Mouse (Mus musculus) midbrain, embryonic 16.5 days (tissue): Measurements from ENCODE around the gene Jaml. TPM values are rescaled to one million over a fixed set of nuclear protein-coding genes. Genes with fewer than 3 reads are reported as not detected.
"Not testable (repeated sequence)": the region's sequence is repeated elsewhere in the genome, so short reads cannot be mapped to it uniquely, and the experiment has no call there.

ENCODE experiments used
- ATAC-seq: fragments of 200-750 bp; cut with Nextera tagmentation; 2 replicates; pipeline ENCODE4 v1.8.0; 2017; ENCODE audit warnings: moderate TSS enrichment
- H3K27ac ChIP-seq: fragments of 300-500 bp; sonication (generic); 2 replicates; pipeline ENCODE4 v1.5.1; 2014; ENCODE audit warnings: mild to moderate bottlenecking, low read length, mixed read lengths
- H3K27me3 ChIP-seq: fragments of 300-500 bp; sonication (generic); 2 replicates; pipeline ENCODE4 v1.6.1; 2014; ENCODE audit warnings: low read depth, low read length, mixed read lengths; ENCODE audit not compliant: control insufficient read depth, insufficient read depth
- H3K36me3 ChIP-seq: fragments of 300-500 bp; sonication (generic); 2 replicates; pipeline ENCODE4 v1.6.1; 2014; ENCODE audit warnings: mild to moderate bottlenecking, low read length, moderate library complexity, mixed read lengths; ENCODE audit not compliant: control insufficient read depth, insufficient read depth
- H3K4me1 ChIP-seq: fragments of 300-500 bp; sonication (generic); 2 replicates; pipeline ENCODE4 v1.6.1; 2014; ENCODE audit warnings: mild to moderate bottlenecking, low read length, mixed read lengths; ENCODE audit not compliant: control insufficient read depth, insufficient read depth
- H3K4me2 ChIP-seq: fragments of 300-500 bp; sonication (generic); 2 replicates; pipeline ENCODE4 v1.6.1; 2014; ENCODE audit warnings: mild to moderate bottlenecking, low read length, mixed read lengths
- H3K4me3 ChIP-seq: fragments of 300-500 bp; sonication (generic); 2 replicates; pipeline ENCODE4 v1.5.1; 2014; ENCODE audit warnings: low read depth, mild to moderate bottlenecking, low read length, moderate library complexity, mixed read lengths
- H3K9ac ChIP-seq: fragments of 300-500 bp; sonication (generic); 2 replicates; pipeline ENCODE4 v1.6.1; 2014; ENCODE audit warnings: low read depth, low read length, mixed read lengths
- H3K9me3 ChIP-seq: fragments of 300-500 bp; sonication (generic); replicated peaks from 2 replicates; pipeline ENCODE4 v1.6.1; 2014; ENCODE audit warnings: mild to moderate bottlenecking, low read length, mixed read lengths; ENCODE audit not compliant: control insufficient read depth, poor library complexity, severe bottlenecking
- WGBS: fragments of 180-500 bp; shearing (Covaris S2); extraction: QIAGEN DNeasy Blood & Tissue Kit; methylation state at CpG from one replicate; pipeline ENCODE4 v1.1.7; 2014; 5-methylcytosine and 5-hydroxymethylcytosine counted together
- polyA plus RNA-seq: library from polyadenylated mRNA; unstranded; fragments of >200 nt; fragmentation: Nextera tagmentation; extraction: Ambion mirVana; gene quantifications from 2 replicates; pipeline ENCODE4 v1.2.1, GENCODE M21; 2015

Jaml gene
- 0.29 and 0.32 TPM in 2 replicates for polyA plus RNA-seq

GRCm38 (mm10) chr9:45079011-45079410, at the start of gene Jaml:
Gene Jaml, plus strand, starts transcription at chr9:45079183.
- H3K4me3 ChIP-seq = no peak within 1 kb of the TSS
- WGBS = 84% methylated on average over 5 of the region's 5 CpGs
- no peaks in the 10 kb centered on the region for H3K27me3 ChIP-seq
- H3K9ac ChIP-seq = no peak within 1 kb of the TSS
- H3K9me3 ChIP-seq = no peaks in the 10 kb centered on the region
- H3K4me2 ChIP-seq = no peak within 1 kb of the TSS
- no peaks in the 10 kb centered on the region for H3K36me3 ChIP-seq
- no peaks in the 10 kb centered on the region for H3K4me1 ChIP-seq
- no peak within 1 kb of the TSS for H3K27ac ChIP-seq
- no peak for ATAC-seq

DNA sequence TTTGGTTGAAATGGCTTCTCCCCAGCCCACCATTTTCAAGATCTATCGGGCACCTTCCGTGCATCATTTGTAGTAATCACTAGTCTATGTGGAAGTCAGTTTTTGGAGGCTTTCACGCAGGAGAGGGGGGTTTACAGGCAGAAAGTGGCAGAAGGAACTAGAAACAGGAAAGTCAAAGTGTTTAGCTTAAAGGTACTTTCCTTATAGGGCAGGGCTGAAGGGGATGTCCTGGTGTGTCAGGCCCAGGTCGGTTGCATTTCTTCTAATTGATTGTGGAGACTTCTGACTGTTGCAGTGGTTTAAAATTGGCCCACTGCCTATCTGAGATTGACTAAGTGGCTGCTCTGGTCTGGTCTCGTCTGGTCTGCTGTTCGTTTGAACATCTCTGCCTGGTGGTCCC, 48.6 kb upstream of the Jaml start:
- 75% methylated on average over 6 of the region's 6 CpGs for WGBS
- no peak overlapping the region for H3K4me2 ChIP-seq
- no peak overlapping the region for H3K27ac ChIP-seq
- no peaks in the 10 kb centered on the region for H3K9me3 ChIP-seq
- H3K36me3 ChIP-seq = no peaks in the 10 kb centered on the region
- no peaks in the 10 kb centered on the region for H3K4me1 ChIP-seq
- ATAC-seq = no peak
- peaks cover 2% of the 10 kb centered on the region; the same call in 1 of the 2 replicates for H3K27me3 ChIP-seq
- H3K4me3 ChIP-seq = no peak overlapping the region
- H3K9ac ChIP-seq = no peak overlapping the region

DNA sequence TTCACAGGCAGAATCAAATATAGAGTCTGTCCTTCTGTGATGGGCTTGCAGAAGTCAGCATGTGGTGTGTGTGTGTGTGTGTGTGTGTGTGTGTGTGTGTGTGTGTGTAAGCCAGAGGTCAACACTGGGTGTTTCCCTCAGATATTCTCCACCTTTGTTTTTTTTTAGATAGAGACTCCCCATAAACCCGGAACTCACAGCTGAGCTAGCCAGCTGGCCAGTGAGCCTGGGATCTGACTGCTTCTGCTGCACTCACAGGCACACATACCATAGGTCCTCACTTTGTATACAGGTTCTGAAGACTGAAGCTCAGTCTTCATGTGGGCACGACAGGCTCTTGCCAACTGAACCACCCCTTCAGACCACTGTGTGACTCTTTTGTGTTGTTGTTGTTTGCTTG, 46.7 kb upstream of the Jaml start:
- no peak overlapping the region for H3K4me3 ChIP-seq
- H3K9me3 ChIP-seq = no peaks in the 10 kb centered on the region
- H3K36me3 ChIP-seq = no peaks in the 10 kb centered on the region
- H3K9ac ChIP-seq = no peak overlapping the region
- WGBS = 81% methylated on average over 2 of the region's 2 CpGs
- no peak overlapping the region for H3K4me2 ChIP-seq
- H3K27ac ChIP-seq = no peak overlapping the region
- H3K27me3 ChIP-seq = peaks cover under 1% of the 10 kb centered on the region; the same call in 1 of the 2 replicates
- H3K4me1 ChIP-seq = no peaks in the 10 kb centered on the region
- no peak for ATAC-seq

DNA sequence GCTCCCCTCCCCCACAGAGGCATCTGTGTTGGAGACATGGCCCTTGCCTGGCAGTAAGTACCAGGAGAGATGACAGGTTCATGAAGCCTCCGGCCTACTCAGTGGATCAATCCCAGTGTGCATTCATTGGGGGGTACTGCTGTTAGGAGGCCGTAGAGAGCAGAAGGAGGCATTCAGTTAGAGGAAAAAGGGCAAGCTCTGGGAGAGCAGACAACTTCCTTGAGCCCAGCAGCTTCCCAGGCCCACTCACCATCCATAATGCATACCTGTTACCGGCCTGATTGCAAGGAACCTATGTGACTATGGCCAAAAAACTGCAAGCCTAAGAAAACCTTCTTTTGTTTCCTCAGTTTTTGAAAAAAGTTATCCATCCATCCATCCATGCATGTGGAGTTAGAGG, 44.5 kb upstream of the Jaml start:
- Histone ChIP-seq H3K9me3 (no peaks in the 10 kb centered on the region), H3K4me3 (no peak overlapping the region), H3K4me1 (no peaks in the 10 kb centered on the region), H3K27ac (no peak overlapping the region), H3K9ac (no peak overlapping the region), H3K36me3 (no peaks in the 10 kb centered on the region), H3K4me2 (no peak overlapping the region), H3K27me3 (peaks cover 10% of the 10 kb centered on the region; the same call in 1 of the 2 replicates)
- WGBS = 85% methylated on average over 3 of the region's 3 CpGs
- ATAC-seq = no peak

- H3K27me3 ChIP-seq = peaks cover 38% of the 10 kb centered on the region
- ATAC-seq, H3K27ac ChIP-seq, H3K36me3 ChIP-seq, H3K4me3 ChIP-seq, H3K4me1 ChIP-seq, H3K9ac ChIP-seq, H3K4me2 ChIP-seq, H3K9me3 ChIP-seq: not testable (repeated sequence)
- WGBS = 86% methylated on average over 1 of the region's 1 CpGs
These were observed 41.2 kb upstream of the Jaml start for GRCm38 (mm10) chr9:45037803-45038202.

DNA sequence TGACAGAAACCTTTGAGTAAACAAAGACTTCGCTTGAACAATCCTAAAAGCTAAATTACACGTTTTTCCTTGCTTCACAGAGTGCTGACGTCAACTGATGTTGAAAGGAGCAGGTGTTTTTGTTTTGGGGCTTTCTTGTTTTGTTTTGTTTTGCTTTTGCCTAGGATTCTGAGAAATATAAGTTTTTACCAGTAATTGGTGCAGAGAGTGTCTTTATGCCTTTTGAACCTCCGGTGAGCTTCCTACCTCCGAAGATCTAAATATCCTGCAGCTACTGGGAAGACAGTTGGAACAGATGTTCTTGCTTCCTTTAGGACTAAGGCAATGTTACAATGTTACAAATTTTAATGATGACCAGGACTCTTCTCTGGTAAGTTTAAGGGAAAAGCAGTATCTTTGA, 39.5 kb upstream of the Jaml start, which contains the start of gene Mpzl2:
Mpzl2 (plus strand) TSS at position 301 of the 400 bp plus-strand sequence.
- H3K9me3 ChIP-seq = no peaks in the 10 kb centered on the region
- peak within 1 kb of the TSS; percentile 12; the same call in 1 of the 2 replicates for H3K4me2 ChIP-seq

DNA sequence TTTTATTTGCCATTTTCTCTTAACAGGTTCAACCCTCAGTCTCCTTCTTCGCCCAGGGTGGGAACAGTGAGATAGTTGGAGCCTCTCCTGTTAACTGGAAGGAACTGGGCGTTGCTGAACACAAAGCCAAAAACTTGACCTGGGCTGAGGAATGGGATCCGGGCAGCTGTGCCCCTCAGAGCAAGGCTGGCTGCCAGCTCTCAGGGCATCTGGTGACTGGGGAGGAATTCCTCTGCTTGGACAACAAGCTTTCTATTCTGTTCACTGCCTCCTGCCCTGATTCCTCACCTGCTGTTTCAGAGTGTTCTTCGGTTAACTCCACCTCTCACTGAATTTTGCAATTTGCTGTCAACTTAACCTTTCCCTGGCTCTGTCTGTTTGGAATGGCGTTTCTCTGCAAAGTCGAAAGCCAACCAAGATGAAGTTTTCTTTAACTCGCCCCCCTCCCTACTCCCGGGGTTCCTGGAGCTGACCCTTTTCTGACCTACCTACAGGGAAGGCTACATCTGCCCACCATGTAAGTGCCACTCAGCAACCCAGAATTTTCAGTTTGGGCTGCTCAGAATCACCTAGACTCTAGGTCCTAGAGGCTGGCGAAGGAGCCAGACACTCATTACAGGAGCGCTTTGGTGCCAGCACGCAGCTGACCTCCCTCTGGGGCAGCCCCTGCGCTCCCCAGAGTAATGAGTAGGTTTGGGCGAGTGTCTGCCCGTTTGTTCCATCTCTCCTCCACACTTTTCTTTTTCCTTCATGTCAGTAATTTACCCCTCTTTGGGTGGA, 38.7 kb upstream of the Jaml start:
- Histone ChIP-seq H3K9me3 (no peaks in the 10 kb centered on the region), H3K36me3 (no peaks in the 10 kb centered on the region), H3K9ac (no peak overlapping the region), H3K4me2 (peak overlapping the region; percentile 12; the same call in 1 of the 2 replicates), H3K27ac (no peak overlapping the region), H3K27me3 (peaks cover 52% of the 10 kb centered on the region), H3K4me1 (peaks cover 3% of the 10 kb centered on the region; the same call in 1 of the 2 replicates), H3K4me3 (no peak overlapping the region)
- ATAC-seq = no peak
- 16% methylated on average over 14 of the region's 14 CpGs for WGBS

More for the DNA sequence above, 39.5 kb upstream of the Jaml start, which contains the start of gene Mpzl2:
- Histone ChIP-seq H3K9ac (no peak within 1 kb of the TSS), H3K27me3 (peaks cover 48% of the 10 kb centered on the region), H3K27ac (no peak within 1 kb of the TSS), H3K4me3 (no peak within 1 kb of the TSS), H3K36me3 (no peaks in the 10 kb centered on the region), H3K4me1 (peaks cover 3% of the 10 kb centered on the region; the same call in 1 of the 2 replicates)
- WGBS = 61% methylated on average over 5 of the region's 5 CpGs
- no peak for ATAC-seq

DNA sequence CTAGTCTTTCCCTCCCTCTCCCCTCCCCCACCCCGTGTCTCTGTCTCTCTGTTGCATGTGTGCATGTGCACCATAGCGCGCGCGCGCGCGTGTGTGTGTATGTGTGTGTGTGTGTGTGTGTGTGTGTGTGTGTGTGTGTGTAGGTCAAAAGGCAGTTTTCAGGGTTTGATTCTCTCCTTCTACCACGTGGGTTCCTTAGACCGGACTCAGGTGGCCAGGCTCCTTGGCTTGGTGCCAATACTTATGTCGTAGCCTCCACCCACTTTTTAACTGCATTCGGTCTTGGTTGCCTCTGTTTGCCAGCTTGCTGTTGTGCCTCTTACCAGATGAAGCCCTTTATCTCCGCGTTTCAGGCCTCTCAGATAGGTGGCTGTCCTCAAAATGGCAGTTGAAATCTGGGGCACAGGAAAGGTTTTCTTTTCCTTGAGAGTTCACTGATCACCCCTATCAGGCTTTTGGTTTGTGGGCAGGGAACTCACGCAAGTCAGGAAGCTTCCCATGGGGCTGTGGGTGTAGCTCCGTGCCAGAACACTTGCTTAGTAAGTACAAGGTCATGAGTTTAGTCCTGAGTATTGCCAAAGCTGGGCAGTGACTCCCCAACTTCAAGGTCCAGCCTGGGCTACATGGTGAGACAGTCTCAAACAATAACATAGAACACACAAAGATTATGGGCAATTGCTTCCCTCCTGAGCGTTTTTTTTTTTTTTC, 37.7 kb upstream of the Jaml start:
- no peaks in the 10 kb centered on the region for H3K9me3 ChIP-seq
- H3K27me3 ChIP-seq = peaks cover 52% of the 10 kb centered on the region
- H3K4me3 ChIP-seq = no peak overlapping the region
- H3K36me3 ChIP-seq = no peaks in the 10 kb centered on the region
- H3K27ac ChIP-seq = no peak overlapping the region
- no peak overlapping the region for H3K4me2 ChIP-seq
- H3K9ac ChIP-seq = no peak overlapping the region
- peaks cover 3% of the 10 kb centered on the region; the same call in 1 of the 2 replicates for H3K4me1 ChIP-seq
- ATAC-seq = no peak
- 31% methylated on average over 17 of the region's 17 CpGs for WGBS
